Mouse (Mus musculus): Measurements from ENCODE around the gene Elovl6. TPM values are rescaled to one million over a fixed set of nuclear protein-coding genes. Genes with fewer than 3 reads are reported as not detected.
A peak's percentile ranks its signal among the peaks of the same experiment; 100 is the strongest.

Gene Elovl6
- total and polyA plus RNA-seq, 2 experiments from 2014 or later = 44.3 to 46.6 TPM

DNA sequence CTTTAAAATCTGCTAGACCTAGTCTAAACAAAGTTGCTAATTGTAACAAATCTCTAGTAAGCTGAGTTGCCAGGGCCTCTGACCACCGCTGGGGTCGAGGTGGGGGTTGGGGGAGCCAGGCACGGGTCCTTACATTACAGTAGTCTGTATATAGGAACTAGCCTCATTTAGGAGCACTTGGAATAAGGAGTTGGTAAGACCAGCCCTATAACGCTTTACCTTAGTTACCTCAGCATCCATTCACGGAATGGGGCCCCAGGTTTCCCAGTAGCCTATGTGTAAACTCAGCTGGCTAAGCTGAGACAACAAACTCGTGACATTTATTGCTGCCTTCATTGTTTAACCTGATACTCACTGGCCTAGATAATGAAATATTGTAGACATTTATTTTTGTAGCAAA lies 3.3 kb downstream of the Elovl6 start:
- no peak for ATAC-seq (ENCODE audit: low FRiP score)
- H3K9me3 ChIP-seq (ENCODE audit: low read length) = no peaks in the 10 kb centered on the region
- TF ChIP-seq CTCF (IDR thresholded peaks at IDR 0.05) = no peak
- H3K9ac ChIP-seq (replicated peaks; ENCODE audit: low read length, poor library complexity, severe bottlenecking) = peak overlapping the region; percentile 74
- WGBS = 20% methylated on average over 6 of the region's 6 CpGs
- peak overlapping the region; percentile 91 for H3K4me3 ChIP-seq (ENCODE audit: low read depth, low read length)
- no peaks in the 10 kb centered on the region for H3K36me3 ChIP-seq (ENCODE audit: insufficient read depth, low read length)
- H3K4me1 ChIP-seq (ENCODE audit: insufficient read depth, low read length) = peaks cover 3% of the 10 kb centered on the region; the same call in 1 of the 2 replicates
- H3K27ac ChIP-seq (ENCODE audit: low read depth, low read length) = peak overlapping the region; percentile 89
- H3K4me2 ChIP-seq (ENCODE audit: low read depth, low read length, poor library complexity, severe bottlenecking) = peak overlapping the region; percentile 77
- DNase-seq (ENCODE audit: low spot score) = no peak
- H3K27me3 ChIP-seq (ENCODE audit: insufficient read depth, low read length) = no peaks in the 10 kb centered on the region

DNA sequence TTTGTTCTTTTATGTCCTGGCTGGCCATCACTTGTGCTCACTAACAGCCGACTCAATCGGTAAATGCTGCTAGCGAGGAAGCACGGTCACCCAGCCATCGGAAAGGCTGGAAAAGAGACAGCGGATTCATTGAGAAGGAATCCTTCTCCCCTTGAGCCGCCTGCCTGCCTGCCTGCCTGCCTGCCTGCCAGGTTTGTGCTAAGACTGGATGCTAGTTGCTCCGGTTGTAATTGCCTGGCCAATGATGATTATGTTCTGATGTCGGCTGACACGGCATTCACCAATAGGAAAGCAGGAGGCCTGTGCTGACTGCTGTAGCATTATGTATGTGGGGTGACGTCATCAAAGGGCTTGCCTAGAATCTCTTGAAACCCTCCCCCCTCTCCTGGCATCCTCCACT lies 4.0 kb downstream of the Elovl6 start:
- peak overlapping the region; percentile 77 for H3K4me2 ChIP-seq (ENCODE audit: low read depth, low read length, poor library complexity, severe bottlenecking)
- under 1% methylated on average over 11 of the region's 11 CpGs for WGBS
- H3K9me3 ChIP-seq (ENCODE audit: low read length) = no peaks in the 10 kb centered on the region
- peak overlapping the region; percentile 74 for H3K9ac ChIP-seq (replicated peaks; ENCODE audit: low read length, poor library complexity, severe bottlenecking)
- H3K27me3 ChIP-seq (ENCODE audit: insufficient read depth, low read length) = no peaks in the 10 kb centered on the region
- peak; percentile 100 for DNase-seq (ENCODE audit: low spot score)
- no peaks in the 10 kb centered on the region for H3K36me3 ChIP-seq (ENCODE audit: insufficient read depth, low read length)
- peak; percentile 95 for ATAC-seq (ENCODE audit: low FRiP score)
- peak overlapping the region; percentile 91 for H3K4me3 ChIP-seq (ENCODE audit: low read depth, low read length)
- peak overlapping the region; percentile 89 for H3K27ac ChIP-seq (ENCODE audit: low read depth, low read length)
- TF ChIP-seq CTCF (IDR thresholded peaks at IDR 0.05) = peak; percentile 2; the same call in 1 of the 2 replicates
- peaks cover 3% of the 10 kb centered on the region; the same call in 1 of the 2 replicates for H3K4me1 ChIP-seq (ENCODE audit: insufficient read depth, low read length)

DNA sequence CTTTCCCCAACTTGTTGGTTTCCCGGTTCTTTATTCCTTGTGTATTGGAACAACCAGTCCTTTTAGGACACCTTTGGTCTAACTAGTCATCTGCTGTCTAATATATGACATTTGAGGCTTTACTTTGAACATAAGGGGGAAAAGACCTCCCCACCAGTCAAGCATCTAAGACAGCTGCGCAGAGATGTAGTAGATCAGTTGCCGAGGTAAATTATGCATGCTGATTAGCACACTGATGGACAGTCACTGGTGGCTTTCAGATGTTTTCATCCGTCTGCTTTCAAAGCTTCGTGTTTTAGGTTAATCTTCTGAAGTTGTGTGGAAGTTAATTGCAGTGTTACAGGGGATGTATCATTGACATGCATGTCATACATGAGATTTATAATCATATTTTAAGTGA lies 5.8 kb downstream of the Elovl6 start:
- no peak for TF ChIP-seq CTCF (IDR thresholded peaks at IDR 0.05)
- H3K27ac ChIP-seq (ENCODE audit: low read depth, low read length) = no peak overlapping the region
- H3K4me3 ChIP-seq (ENCODE audit: low read depth, low read length) = no peak overlapping the region
- no peak overlapping the region for H3K4me2 ChIP-seq (ENCODE audit: low read depth, low read length, poor library complexity, severe bottlenecking)
- no peaks in the 10 kb centered on the region for H3K9me3 ChIP-seq (ENCODE audit: low read length)
- peaks cover 3% of the 10 kb centered on the region; the same call in 1 of the 2 replicates for H3K4me1 ChIP-seq (ENCODE audit: insufficient read depth, low read length)
- DNase-seq (ENCODE audit: low spot score) = no peak
- H3K9ac ChIP-seq (replicated peaks; ENCODE audit: low read length, poor library complexity, severe bottlenecking) = no peak overlapping the region
- H3K36me3 ChIP-seq (ENCODE audit: insufficient read depth, low read length) = peaks cover 3% of the 10 kb centered on the region; the same call in 1 of the 2 replicates
- WGBS = 34% methylated on average over 5 of the region's 5 CpGs
- ATAC-seq (ENCODE audit: low FRiP score) = no peak
- H3K27me3 ChIP-seq (ENCODE audit: insufficient read depth, low read length) = no peaks in the 10 kb centered on the region

DNA sequence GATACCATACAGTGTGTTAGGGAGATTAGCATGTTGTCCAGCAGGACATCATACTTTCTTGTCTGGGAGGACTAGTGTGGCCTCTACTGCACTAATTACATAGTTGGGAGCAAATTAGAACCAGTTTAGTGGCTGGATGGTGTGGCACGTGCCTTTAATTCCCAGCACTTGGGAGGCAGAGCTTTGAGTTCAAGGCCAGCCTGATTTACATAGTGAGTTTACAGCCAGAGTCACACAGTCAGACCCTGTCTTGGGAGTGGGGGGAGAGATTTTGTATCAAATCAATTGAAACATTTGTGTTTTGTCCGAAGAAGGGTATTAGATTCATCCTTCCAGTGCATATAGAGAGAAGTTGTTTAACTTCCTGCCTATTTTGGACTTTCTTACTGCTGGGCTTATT lies 8.7 kb downstream of the Elovl6 start:
- peaks cover 3% of the 10 kb centered on the region; the same call in 1 of the 2 replicates for H3K36me3 ChIP-seq (ENCODE audit: insufficient read depth, low read length)
- no peak for TF ChIP-seq CTCF (IDR thresholded peaks at IDR 0.05)
- WGBS = 97% methylated on average over 2 of the region's 2 CpGs

GRCm38 (mm10) chr3:129541456-129541855 lies 9.3 kb downstream of the Elovl6 start:
- WGBS = 96% methylated on average over 11 of the region's 11 CpGs
- no peak overlapping the region for H3K4me2 ChIP-seq (ENCODE audit: low read depth, low read length, poor library complexity, severe bottlenecking)
- no peak overlapping the region for H3K4me3 ChIP-seq (ENCODE audit: low read depth, low read length)
- no peak overlapping the region for H3K27ac ChIP-seq (ENCODE audit: low read depth, low read length)
- peaks cover 3% of the 10 kb centered on the region; the same call in 1 of the 2 replicates for H3K36me3 ChIP-seq (ENCODE audit: insufficient read depth, low read length)
- H3K4me1 ChIP-seq (ENCODE audit: insufficient read depth, low read length) = no peaks in the 10 kb centered on the region
- H3K9ac ChIP-seq (replicated peaks; ENCODE audit: low read length, poor library complexity, severe bottlenecking) = no peak overlapping the region
- H3K27me3 ChIP-seq (ENCODE audit: insufficient read depth, low read length) = no peaks in the 10 kb centered on the region
- ATAC-seq (ENCODE audit: low FRiP score) = no peak
- no peaks in the 10 kb centered on the region for H3K9me3 ChIP-seq (ENCODE audit: low read length)
- no peak for TF ChIP-seq CTCF (IDR thresholded peaks at IDR 0.05)
- DNase-seq (ENCODE audit: low spot score) = no peak

More for the DNA sequence above, 8.7 kb downstream of the Elovl6 start:
- Histone ChIP-seq H3K9ac (replicated peaks; ENCODE audit: low read length, poor library complexity, severe bottlenecking) (no peak overlapping the region), H3K4me2 (ENCODE audit: low read depth, low read length, poor library complexity, severe bottlenecking) (no peak overlapping the region), H3K27ac (ENCODE audit: low read depth, low read length) (no peak overlapping the region), H3K4me3 (ENCODE audit: low read depth, low read length) (no peak overlapping the region), H3K27me3 (ENCODE audit: insufficient read depth, low read length) (no peaks in the 10 kb centered on the region), H3K9me3 (ENCODE audit: low read length) (no peaks in the 10 kb centered on the region), H3K4me1 (ENCODE audit: insufficient read depth, low read length) (no peaks in the 10 kb centered on the region)
- no peak for DNase-seq (ENCODE audit: low spot score)
- no peak for ATAC-seq (ENCODE audit: low FRiP score)

GRCm38 (mm10) chr3:129543376-129543775 lies 11.2 kb downstream of the Elovl6 start:
- no peak for TF ChIP-seq CTCF (IDR thresholded peaks at IDR 0.05)
- H3K36me3 ChIP-seq (ENCODE audit: insufficient read depth, low read length) = peaks cover 3% of the 10 kb centered on the region; the same call in 1 of the 2 replicates
- H3K9ac ChIP-seq (replicated peaks; ENCODE audit: low read length, poor library complexity, severe bottlenecking) = no peak overlapping the region
- no peak overlapping the region for H3K4me3 ChIP-seq (ENCODE audit: low read depth, low read length)
- no peak for ATAC-seq (ENCODE audit: low FRiP score)
- H3K4me1 ChIP-seq (ENCODE audit: insufficient read depth, low read length) = no peaks in the 10 kb centered on the region; the same call in 1 of the 2 replicates
- H3K27ac ChIP-seq (ENCODE audit: low read depth, low read length) = no peak overlapping the region
- no peak overlapping the region for H3K4me2 ChIP-seq (ENCODE audit: low read depth, low read length, poor library complexity, severe bottlenecking)
- WGBS = 94% methylated on average over 3 of the region's 3 CpGs
- H3K9me3 ChIP-seq (ENCODE audit: low read length) = no peaks in the 10 kb centered on the region
- no peaks in the 10 kb centered on the region for H3K27me3 ChIP-seq (ENCODE audit: insufficient read depth, low read length)
- no peak for DNase-seq (ENCODE audit: low spot score)

All from midbrain, postnatal 0 days (tissue).